Mouse (Mus musculus) mouse trophoblast stem cell (cell line): ENCODE results near the gene Ankrd2.

Experiments
- in situ Hi-C, 2 experiments: fragments of 300-500 bp; cut with MseI, MboI; formaldehyde crosslinking; loops; 2 replicates in 1 of 2; 3 replicates in 1 of 2; pipeline ENCODE4 v1.15.1; 2025

The Ankrd2 gene

GRCm38 (mm10) chr19:42035456-42036248, at the start of gene Ankrd2:
Ankrd2 (plus strand) TSS chr19:42036000.
- in situ Hi-C loops: no loop called here

DNA sequence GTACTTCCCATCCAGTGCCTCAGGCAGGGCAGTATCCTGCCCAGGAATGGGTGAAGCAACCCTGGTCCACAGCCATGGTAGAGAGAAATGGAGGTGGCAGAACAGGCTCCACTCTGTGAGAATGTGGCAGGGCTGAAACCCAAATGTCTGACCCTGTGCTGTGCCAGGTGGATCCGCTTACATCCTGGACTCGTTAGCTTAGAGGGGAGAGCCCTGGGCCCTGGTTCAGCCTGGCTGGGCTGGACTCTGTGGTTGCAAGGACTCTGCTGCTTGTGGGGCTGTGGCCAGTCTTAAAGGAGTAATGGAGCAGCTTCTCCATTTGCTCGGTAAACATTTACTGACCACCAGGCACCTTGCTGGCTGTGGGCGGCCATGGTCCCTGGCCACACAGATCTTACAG, 48.6 kb upstream of the Ankrd2 start:
- in situ Hi-C loops: no loop called here

DNA sequence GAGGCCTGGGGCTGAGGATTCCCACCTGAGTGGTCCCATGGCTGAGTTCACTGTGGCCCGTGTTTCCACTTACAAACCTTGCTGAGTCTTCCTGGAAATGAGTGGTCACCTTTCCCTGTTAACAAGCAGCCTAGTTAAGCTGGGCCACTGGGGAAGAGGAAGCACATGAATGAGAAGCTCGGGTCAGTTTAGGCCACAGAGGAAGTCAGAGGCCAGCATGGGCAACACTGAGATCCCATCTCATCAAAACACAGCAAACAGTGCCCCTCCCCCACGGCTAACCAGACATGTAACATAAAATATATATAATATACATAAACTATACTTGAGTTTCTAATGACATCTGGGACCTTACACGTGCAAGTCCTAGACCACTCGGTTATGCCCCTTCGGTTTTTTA, 46.0 kb upstream of the Ankrd2 start:
- in situ Hi-C loops: no loop called here

GRCm38 (mm10) chr19:41991926-41992477, 43.8 kb upstream of the Ankrd2 start:
- in situ Hi-C loops: no loop called here

GRCm38 (mm10) chr19:41992971-41993370, 42.8 kb upstream of the Ankrd2 start:
- in situ Hi-C loops: no loop called here

DNA sequence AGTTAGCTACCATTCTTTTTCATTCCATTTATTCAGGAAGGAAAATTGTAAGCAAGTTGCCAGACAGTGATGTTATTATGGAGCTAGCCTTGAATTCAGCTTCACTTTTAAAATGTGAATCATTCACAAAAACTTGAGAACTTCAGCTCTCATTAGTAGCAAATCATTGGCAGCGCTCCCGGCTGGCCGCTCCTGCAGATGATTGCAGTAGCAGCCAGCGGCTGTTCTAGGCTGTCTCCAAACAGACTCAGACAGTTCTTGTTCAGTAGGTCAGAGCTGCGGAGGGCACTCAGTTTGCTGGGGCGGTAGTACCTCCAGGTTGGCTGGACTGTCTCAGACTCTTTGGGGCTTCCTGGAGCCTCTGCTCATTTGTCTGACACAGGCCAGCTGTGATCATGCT, 42.3 kb upstream of the Ankrd2 start:
- in situ Hi-C loops: no loop called here

GRCm38 (mm10) chr19:41994023-41994422, 41.8 kb upstream of the Ankrd2 start:
- in situ Hi-C loops: no loop called here

- in situ Hi-C loops: no loop called here
These were observed 40.3 kb upstream of the Ankrd2 start for GRCm38 (mm10) chr19:41995483-41995882.

GRCm38 (mm10) chr19:41997090-41997489, 38.7 kb upstream of the Ankrd2 start:
- in situ Hi-C loops: no loop called here

DNA sequence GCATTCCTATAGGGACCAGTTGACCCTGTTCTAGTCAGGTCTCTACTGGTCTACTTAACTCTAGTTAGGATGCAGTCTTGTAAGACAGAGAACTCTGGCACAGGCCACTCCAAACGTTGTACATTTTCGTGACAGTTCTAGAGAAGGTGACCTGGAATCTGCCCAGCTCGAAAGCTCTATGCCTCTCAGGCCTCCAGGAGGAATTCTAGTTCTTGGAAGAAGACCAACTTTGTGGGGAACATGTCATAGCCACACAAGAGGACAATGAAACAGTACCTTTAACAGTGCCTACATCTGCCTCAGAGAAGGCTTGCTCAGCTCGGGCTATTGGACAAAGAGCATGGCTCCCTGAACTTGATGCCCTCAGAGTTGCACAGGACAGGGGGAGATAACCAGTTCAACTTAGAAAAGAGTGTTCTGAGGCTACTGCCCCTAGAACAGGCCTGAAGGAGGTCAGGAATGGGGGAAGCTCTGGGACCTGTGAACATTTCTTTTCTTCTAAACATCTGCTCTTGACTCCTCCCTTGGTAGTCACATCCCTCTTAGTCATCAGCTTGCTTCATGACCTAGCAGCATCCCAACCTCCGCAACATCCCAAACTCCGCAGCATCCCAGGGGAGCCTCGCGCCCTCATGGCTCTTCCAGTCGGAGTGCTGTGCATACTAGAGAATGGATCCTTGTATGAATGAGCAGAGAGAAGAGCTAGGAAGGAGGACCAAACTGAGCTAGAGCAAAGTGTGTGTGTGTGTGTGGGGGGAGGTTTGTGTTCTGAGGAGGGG, 36.8 kb upstream of the Ankrd2 start:
- in situ Hi-C loops: no loop called here

GRCm38 (mm10) chr19:41999688-42000283, 36.0 kb upstream of the Ankrd2 start:
- in situ Hi-C loops: no loop called here

DNA sequence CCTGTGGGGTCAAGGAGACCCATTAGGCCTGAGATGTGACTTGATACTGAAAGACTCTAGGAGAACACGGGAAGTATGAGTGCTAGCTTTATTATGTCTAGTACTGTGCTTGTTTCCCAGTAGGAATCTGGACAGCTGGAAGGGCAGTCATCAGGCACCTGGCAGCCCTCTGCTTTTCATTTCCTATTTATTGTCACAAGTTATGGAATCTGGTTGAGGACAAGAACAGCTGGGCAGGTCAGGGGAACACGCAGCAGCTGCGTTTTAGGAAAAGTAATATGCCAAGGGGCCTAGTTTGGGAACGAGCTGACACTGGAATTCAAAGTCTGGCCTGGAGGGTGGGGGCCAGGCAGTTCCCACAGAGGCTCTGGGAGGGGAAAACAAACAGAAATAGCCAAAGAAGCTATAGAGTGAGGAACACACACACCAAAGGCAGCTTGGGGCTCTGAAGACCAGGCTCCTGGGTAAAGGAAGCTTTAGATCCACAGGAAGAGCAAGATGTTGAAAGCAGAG, 35.3 kb upstream of the Ankrd2 start:
- in situ Hi-C loops: no loop called here

DNA sequence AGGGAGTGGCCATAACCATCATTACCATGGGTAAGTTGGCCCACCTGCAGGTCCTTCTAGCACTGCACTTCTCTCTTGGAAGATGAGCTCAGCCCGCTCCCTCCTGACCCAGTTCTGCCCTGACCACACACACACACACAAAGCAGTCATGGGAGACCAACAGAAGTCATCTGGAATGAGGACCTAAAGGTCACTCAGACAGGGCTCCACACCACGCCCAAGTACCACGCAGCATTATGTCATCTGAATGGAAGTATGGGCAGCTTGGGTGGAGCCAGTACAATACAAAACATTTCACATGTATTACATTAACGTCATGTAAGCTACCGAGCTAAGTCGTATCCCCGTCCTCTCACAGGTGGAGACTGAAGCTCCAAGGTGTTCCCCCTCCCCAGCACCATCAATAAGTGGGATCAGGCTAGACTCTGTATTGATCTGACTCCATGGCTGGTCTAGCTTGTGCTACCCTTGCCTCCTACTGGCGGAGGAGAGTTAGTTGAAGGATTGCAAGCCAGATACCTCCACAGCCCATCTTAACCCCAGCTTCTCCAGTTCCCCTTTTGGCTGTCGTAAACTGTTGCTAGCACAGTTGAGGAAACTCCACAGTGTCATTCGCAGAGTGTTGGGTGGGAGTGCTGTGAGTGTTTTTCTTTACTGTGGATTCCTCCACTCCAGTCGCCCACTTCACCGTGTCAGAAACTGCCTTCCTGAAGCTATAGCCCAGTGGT, 34.4 kb upstream of the Ankrd2 start:
- in situ Hi-C loops: no loop called here

DNA sequence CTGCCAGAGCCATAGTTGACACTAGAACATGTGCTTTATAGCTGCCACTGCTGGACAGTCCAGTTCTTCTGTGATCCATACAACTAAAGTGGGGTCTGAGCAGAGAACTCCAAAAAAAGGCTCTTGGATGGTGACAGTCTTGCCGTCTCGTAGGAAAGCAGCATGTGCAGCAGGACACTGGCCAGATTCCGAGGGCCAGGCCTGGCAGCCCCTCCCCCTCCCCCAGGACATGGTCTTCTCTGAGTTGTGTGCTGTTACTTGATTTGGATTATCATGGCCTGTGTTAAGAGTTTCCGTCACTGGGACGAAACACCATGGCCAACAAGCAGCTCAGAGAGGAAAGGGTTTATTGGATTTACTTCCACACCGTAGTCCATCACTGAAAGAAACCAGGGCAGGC, 31.5 kb upstream of the Ankrd2 start:
- in situ Hi-C loops: no loop called here

DNA sequence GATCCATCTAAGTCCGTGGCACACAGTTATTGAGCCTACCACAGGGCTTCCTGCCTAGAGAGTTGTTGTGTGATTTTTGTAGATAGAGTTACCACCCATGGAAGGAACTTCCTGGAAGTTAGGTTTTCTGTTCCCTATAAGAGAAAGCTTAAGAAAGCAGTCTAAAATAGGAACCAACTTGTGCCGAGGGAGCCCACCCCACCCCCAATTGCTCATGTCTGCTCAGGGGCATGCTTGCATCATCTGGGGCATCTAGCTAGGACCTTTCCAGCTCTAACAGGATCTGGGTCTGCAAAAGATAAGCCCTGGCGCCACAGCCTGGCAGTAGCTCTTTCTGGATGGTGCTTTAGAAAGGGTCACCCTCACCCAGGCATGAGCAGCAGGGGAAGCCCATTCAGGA, 30.2 kb upstream of the Ankrd2 start:
- in situ Hi-C loops: no loop called here

GRCm38 (mm10) chr19:42006568-42006967, 29.2 kb upstream of the Ankrd2 start:
- in situ Hi-C loops: no loop called here

DNA sequence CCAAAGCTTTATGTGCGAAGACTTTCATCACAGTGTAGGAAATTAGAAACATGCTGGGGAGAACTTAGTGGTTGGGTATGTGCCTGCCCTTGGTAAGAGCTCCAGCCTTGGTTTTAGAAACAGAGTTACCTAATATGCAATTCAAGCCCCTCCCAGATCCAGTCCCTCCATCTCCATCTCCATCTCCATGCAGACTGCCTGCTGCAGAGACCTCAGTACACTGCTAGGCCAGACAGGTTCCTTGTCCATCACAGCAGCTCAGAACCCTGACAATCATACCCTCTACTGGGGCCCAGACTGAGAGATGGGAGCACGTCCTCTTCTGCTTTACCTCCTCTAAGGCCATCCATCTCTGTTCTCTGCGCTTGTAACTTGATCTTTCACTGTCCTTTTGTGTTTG, 27.2 kb upstream of the Ankrd2 start:
- in situ Hi-C loops: no loop called here

GRCm38 (mm10) chr19:42009067-42009466, 26.7 kb upstream of the Ankrd2 start:
- in situ Hi-C loops: no loop called here

DNA sequence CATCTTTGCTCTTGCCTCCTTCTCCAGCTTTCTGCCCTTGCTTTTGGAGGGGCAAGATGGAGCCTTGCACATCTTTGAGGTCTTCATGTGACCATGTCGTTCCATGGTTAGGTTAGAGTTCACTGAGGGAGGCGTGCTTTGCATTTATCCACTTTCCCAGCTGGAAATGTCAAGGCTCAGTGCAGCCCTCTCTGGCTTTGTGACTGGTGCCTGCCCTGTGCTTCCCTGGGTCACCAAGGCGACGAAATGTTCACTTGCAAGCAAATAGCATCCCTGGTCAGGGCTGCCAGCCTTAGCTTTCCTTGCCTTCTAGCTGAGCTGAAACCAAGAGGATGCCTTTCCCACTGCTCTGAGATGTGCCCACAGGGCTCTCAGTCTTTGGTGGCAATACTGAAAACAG, 25.4 kb upstream of the Ankrd2 start:
- in situ Hi-C loops: no loop called here

DNA sequence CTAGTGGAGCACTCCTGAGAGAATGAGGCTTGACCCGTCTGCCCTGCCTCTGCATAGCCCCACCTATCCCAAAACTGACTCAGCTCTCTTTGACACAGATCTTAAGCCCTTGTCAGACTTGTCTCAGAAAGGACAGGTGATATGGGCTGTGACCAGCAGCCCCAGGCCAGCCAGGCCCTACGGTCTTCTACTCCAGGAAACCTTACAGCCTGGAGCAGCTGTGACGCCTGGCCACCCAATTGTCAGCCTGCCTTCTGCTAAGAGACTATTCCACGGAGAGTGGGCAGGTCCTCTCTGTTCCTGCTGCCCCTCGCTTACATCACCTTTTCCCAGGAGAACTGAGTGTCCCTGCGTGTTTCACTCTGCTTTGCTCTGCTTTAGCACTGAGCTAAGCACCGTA, 24.7 kb upstream of the Ankrd2 start:
- in situ Hi-C loops: no loop called here

- in situ Hi-C loops: no loop called here
These were observed 21.5 kb upstream of the Ankrd2 start for GRCm38 (mm10) chr19:42014231-42014825.
